Mouse (Mus musculus): ENCODE measurements around the gene Acbd4.

Acbd4 gene

GRCm38 (mm10) chr11:103093306-103093705 lies 8.2 kb upstream of the Acbd4 start:
- DNase-seq: no peak

- no peak for DNase-seq
Observed at GRCm38 (mm10) chr11:103093862-103094833, 7.3 kb upstream of the Acbd4 start.

DNA sequence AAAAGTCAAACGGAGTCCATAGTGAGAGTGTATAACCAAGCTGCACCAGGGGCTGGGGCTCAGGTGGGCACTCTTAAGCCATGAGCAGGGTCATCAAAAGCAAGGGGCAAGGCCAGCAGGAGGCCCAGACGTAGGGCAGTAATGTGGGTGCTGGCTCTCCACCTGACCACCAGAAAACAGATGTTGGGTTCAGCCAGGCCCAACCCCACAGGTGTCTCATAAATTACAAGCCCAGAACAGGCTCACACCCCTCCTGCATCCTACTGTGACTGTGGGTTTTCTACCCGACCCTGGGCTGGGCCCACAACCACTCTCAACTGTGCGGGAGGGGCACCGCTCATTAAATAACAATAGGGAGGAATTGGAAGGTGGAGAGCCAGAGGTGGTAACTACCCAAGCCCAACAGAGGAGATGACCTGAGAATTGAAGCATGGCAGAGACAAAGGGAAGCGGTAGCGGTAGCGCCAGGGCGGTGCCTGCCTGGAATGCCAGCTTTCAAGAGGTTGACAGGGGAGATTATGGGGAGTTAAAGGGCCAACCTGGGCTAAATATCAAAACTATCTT lies 6.3 kb upstream of the Acbd4 start:
- DNase-seq: no peak

- no peak for DNase-seq
Observed at GRCm38 (mm10) chr11:103095801-103096200, 5.7 kb upstream of the Acbd4 start.

DNA sequence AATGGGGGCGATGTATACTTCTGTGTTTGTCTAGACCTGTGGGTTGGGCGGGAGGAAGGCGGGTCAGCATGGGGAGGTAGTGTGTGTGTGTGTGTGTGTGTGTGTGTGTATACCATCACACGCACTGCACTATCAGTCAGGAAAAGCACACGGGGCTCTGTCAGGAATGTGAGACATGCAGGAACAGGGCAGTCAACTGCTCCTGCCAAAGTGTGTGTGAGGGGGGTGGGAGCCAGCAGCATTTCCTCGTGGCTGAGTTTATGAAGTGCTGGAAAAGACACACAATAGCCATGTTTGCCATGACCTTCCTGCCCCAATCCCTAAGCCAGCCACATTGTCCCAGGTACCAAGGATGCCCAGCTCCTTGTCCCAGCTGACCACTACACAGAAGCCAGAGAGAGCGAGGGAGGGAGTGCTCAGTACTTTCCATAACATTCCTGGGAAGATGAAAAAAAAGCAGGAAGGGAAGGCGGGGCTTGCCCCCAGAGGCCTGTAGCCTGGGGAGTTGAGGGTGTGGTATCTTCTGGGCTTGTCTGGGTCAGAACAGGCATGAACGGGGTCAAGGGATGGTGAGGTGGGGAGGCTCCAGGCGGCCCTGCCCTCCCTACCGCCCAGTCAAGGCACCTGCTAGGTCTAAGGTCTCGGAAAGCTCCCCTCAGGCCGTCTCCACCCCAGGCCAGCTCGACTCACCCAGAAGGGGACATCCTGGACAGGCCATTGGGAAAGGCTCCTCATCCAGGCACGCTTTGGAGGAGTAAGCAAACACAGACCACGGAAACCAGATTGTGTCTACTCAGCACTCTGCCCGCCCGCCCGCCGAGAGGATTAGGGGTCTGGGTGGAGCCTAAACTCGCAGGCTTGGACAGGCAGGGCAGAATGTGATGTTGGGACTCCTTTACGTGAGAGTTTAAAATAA lies 4.2 kb upstream of the Acbd4 start:
- no peak for DNase-seq

GRCm38 (mm10) chr11:103098531-103099190 lies 2.8 kb upstream of the Acbd4 start:
- DNase-seq: peak; percentile 65

GRCm38 (mm10) chr11:103099352-103099940 lies 2.0 kb upstream of the Acbd4 start:
- DNase-seq: peak; percentile 40

DNA sequence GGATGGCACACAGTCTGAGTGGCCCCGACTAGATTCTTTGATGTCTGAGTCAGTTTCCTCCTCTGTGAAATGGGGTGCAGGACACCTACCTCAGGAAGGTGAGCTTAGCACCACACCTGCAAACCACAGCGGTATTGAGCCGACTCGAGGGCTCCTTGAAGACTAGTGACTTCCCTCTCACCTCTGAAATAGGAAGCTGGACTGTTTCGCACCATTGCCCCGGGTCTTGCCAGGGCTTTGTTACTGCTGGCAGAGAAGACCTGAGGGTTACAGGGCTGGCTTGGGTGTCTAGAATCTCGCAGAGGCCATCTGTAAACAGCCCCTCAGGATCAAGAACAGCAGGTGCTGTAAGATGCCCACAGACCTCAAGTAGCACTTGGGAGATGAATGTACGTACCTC lies 1.1 kb upstream of the Acbd4 start:
- no peak for DNase-seq

- DNase-seq: peak; percentile 91
Observed at GRCm38 (mm10) chr11:103101866-103102501, 502 bp downstream of the Acbd4 start.

DNA sequence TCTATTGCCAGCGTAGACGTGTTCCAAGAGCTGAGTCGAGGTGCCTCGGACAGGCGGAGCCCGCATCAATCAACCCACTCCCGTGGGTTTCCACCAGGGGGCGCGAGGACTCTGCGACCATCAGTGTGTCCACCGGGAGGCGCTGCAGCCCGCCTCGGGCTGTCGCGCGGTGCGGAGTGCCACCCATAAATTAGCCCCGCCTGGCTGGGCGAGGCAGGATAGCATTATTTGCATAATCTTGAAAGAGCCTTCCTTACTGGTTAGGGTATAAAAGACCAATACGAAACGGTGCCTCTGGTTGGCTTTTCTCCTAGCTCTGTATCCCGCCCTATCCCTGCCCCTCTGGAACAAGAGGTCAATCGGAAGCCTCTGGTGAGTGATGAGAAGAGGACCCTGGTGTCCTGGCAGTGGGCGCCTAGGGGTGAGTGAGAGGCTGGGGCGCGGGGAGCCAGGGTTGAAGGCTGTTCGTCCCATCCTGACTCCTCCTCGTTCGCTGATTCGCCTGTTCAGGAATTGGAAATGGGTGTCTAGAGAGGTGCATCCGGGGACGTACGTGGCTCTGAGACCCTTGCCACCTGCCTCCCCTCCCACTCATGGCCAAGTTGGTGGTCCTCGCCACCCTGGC lies 1.4 kb downstream of the Acbd4 start:
- peak; percentile 99 for DNase-seq

GRCm38 (mm10) chr11:103103621-103104020 lies 2.1 kb downstream of the Acbd4 start:
- no peak for DNase-seq

DNA sequence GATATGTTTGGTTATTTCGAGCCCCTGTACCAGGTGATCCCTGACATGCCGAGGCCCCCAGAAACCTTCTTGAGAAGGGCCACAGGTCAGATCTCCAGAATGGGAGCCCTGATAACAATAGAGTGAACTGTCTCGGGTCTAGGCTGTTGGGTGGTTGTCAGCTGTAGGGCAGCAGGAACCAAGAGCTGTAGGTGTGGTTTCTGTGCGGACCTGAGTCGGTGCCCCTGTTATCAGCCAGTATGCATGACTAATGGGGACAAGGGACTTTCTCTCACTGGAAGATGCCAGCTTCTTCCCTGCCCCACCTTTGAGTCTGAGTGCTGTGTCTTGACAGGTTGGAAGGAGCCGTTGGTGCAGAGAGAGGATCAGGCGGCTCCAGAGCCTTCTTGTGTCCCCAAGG lies 3.0 kb downstream of the Acbd4 start:
- no peak for DNase-seq

DNA sequence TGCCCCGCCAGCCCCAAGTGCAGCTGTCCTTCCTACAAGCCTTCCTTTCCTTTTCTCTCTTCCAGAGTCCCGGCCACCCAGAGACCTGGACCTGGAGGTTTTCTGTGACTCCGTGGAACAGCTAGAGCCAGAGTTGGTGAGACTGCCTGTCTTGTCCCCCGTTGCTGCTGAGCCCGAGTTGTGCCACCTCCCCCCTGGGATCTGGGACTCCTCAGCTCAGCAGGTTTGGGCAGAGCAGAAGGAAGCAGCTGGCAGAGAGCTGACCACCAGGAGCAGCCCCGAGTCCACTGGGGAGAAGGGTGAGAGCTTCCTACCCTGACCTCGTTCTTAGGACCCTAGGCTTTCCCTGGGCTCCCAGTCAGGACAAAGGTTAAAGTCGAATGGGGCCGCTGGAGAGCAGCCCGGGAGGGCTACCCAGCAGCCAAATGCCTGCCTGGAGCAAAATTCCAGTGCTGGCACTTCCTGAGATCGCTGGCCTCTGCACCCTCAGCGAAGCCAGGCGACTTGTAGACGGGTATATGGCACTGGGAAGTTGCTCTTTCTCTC lies 3.8 kb downstream of the Acbd4 start:
- DNase-seq: no peak

- no peak for DNase-seq
Observed at GRCm38 (mm10) chr11:103105810-103106209, 4.3 kb downstream of the Acbd4 start.

DNA sequence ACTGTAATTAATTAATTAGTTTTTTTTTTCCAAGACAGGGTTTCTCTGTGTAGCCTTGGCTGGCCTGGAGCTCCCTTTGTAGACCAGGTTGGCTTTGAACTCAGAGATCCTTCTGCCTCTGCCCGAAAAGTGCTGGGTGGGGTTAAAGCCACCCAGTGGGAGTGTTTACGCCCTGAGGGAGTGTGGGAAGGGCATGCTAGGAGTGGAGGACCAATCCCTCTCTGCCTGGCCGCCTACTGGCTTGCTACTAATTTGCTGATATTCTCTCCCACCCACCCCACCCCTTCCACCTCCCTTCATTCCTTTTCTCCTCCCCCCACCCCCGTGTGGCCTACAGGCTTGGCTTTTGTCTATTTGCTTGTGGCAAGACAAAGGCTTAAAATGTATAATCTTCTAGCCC lies 4.9 kb downstream of the Acbd4 start:
- DNase-seq: no peak

DNA sequence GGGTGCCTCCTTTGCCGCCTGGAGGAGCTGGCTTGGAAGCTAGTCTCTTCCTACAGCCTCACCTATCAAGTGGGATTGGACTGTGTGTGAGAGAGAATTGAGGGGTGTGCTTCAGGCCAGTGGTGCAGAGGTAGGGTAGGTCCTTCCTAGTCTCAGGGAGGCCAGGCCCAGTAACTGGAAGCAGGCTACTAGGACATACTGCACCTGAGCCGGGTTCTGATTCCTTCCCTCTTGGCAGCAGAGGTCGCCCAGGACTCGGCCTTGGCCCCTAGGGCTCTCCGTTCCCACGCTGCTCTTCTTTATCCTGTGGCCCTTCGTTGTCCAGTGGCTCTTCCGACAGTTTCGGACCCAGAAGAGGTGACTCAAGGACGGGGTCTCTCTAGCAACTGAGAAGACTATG lies 9.8 kb downstream of the Acbd4 start:
- DNase-seq: no peak

DNA sequence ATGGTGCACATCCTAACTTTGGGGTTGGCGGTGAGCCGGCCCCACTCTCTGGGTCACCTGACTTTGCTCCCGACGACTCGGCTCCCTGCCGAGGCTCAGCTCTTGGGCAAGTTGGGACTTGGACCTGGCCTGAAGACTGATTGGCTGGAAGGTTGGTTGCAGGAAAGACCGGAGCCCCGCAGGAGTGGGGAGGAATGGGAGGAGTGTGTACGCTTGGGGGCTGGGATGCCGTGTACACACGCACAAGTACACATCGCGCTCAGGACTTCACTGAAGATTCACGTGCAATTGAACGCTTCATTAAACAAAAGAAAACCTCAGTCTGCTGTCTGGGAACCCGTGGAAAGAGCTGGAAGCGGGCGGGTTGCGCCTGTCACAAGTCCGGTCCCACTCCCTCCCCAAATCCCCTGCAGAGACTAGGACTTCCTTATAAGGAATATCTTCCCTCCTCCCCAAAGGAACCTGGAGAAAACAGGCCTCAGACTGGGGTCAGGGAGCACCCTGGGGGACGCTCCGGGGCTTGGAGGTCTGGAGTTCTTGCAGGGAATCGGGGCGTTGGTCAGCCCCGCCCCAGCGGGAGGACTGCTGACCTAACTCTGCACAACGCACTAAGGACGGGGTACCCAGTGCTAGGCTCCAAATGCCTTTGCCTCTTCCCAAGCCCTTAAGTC lies 10.5 kb downstream of the Acbd4 start:
- DNase-seq: peak; percentile 72

DNA sequence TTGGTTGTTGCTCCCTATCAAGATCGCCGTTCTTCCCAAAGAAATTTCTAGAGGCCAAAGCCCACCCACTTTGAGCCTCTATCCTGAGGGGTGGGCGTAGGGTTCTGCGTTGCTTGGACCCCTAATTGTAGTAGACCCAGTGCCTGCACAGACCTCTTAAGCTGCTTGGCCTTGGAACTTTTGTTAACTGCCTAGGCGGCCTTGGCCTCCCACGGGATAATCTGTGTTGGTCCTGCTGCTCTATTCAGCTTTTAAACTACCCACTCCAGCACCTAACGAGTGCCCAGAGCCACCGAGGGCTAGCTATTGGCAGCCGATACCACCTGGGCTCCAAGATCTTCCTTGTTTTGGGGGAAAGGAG lies 11.1 kb downstream of the Acbd4 start:
- DNase-seq: no peak

GRCm38 (mm10) chr11:103113005-103113404 lies 11.5 kb downstream of the Acbd4 start:
- DNase-seq: no peak

GRCm38 (mm10) chr11:103113771-103114170 lies 12.3 kb downstream of the Acbd4 start:
- DNase-seq: no peak

Measured in cerebellum, adult 9-10 months (tissue).